Mouse (Mus musculus): ENCODE measurements around the gene Nme7. TPM values are rescaled to one million over a fixed set of nuclear protein-coding genes. Genes with fewer than 3 reads are reported as not detected.

Gene Nme7
- polyA plus RNA-seq, 1 experiment from 2014 or later, result 44.1 TPM

DNA sequence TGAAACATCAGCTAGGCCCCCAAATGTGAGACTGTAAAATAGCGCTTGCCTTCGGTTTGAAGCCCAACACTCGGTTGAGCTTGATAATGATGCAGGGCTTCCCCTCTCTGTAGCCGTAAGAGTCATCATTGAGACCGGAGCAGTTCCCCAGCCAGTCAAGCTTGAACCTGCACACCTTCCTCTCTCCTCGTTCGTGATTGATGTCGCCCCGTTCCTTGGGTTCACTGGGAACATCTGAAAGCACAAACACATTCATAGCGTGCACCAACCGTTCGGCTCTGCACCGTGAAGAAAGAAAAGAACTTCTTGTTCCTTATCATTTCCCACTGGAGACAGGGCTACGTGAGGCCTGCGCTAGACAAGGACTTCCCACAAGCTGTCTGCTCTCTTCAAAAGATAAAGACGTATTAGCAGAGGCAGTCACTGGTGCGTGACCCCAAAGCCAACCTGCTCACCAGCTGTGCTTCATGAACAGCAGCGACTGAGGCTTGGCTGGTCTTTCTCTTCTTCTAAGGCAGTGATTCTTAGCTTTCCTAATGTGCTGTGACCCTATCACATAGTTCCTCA is 137.6 kb downstream of the Nme7 start:
- H3K27ac ChIP-seq, result no peak overlapping the region
- no peak overlapping the region for H3K9ac ChIP-seq
- no peak overlapping the region for H3K4me2 ChIP-seq
- H3K4me3 ChIP-seq, result no peak overlapping the region
- no peak for ATAC-seq (ENCODE audit: borderline replicate concordance, extremely low read depth, low FRiP score, low TSS enrichment)
- H3K36me3 ChIP-seq, result peaks cover 20% of the 10 kb centered on the region
- 67% methylated on average over 18 of the region's 18 CpGs for WGBS
- no peaks in the 10 kb centered on the region for H3K27me3 ChIP-seq
- H3K4me1 ChIP-seq, result no peaks in the 10 kb centered on the region
- H3K9me3 ChIP-seq, result no peaks in the 10 kb centered on the region

GRCm38 (mm10) chr1:164445620-164446162 is 141.8 kb downstream of the Nme7 start:
- H3K27ac ChIP-seq, result no peak overlapping the region
- H3K36me3 ChIP-seq, result peaks cover 8% of the 10 kb centered on the region; the same call in 1 of the 2 replicates

DNA sequence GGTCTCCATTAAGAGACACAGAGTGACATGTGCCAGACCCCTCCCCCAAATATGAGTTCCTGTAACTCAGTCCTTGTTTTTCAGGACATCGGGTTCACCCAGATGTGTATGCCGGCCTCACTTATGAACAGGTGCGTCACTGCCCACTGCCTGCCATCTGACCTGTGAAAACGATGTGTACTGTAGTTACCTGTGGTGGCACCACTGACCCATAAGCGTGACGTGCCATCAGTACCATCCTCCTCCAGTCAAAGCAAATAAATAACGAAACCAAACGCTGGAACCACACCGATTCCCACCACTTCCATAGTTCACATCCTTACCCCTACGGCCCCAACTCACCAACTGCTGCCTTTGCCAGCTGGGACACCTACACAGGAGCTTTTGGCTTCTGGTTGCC is 142.6 kb downstream of the Nme7 start:
- no peak overlapping the region for H3K4me3 ChIP-seq
- no peak overlapping the region for H3K4me2 ChIP-seq
- no peaks in the 10 kb centered on the region for H3K4me1 ChIP-seq
- ATAC-seq (ENCODE audit: borderline replicate concordance, extremely low read depth, low FRiP score, low TSS enrichment), result no peak
- no peaks in the 10 kb centered on the region for H3K9me3 ChIP-seq
- H3K27me3 ChIP-seq, result no peaks in the 10 kb centered on the region
- H3K36me3 ChIP-seq, result peaks cover 6% of the 10 kb centered on the region; the same call in 1 of the 2 replicates
- no peak overlapping the region for H3K9ac ChIP-seq
- no peak overlapping the region for H3K27ac ChIP-seq
- 86% methylated on average over 10 of the region's 10 CpGs for whole genome bisulfite sequencing

More at GRCm38 (mm10) chr1:164445620-164446162, 141.8 kb downstream of the Nme7 start:
- Histone ChIP-seq H3K4me1 (no peaks in the 10 kb centered on the region), H3K27me3 (no peaks in the 10 kb centered on the region), H3K9me3 (no peaks in the 10 kb centered on the region), H3K4me3 (no peak overlapping the region), H3K4me2 (no peak overlapping the region), H3K9ac (no peak overlapping the region)
- 76% methylated on average over 5 of the region's 5 CpGs for WGBS
- ATAC-seq (ENCODE audit: borderline replicate concordance, extremely low read depth, low FRiP score, low TSS enrichment), result no peak

DNA sequence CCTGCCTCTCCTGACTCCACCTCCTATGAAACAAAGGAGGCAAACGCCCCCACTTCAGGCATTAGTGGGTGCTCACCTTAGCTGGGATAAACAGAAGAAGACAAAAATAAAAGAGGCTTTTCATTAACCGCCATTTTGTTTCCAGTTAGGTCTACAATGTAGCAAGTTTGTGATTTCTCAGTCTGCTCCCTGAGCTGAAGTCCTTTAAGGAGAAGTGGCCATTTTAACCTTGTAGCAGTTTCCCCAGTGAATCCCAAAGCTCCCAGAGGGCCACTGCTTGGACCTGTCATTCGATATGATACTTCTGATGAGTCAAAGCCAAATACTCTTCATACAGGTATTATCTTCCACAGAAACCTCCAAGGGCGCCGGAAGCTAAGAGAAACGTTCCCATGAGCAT is 143.6 kb downstream of the Nme7 start:
- Histone ChIP-seq H3K36me3 (peaks cover 3% of the 10 kb centered on the region; the same call in 1 of the 2 replicates), H3K27ac (no peak overlapping the region), H3K9me3 (no peaks in the 10 kb centered on the region), H3K9ac (no peak overlapping the region), H3K27me3 (no peaks in the 10 kb centered on the region), H3K4me1 (no peaks in the 10 kb centered on the region), H3K4me2 (no peak overlapping the region), H3K4me3 (no peak overlapping the region)
- no peak for ATAC-seq (ENCODE audit: borderline replicate concordance, extremely low read depth, low FRiP score, low TSS enrichment)
- WGBS, result 82% methylated on average over 6 of the region's 6 CpGs

DNA sequence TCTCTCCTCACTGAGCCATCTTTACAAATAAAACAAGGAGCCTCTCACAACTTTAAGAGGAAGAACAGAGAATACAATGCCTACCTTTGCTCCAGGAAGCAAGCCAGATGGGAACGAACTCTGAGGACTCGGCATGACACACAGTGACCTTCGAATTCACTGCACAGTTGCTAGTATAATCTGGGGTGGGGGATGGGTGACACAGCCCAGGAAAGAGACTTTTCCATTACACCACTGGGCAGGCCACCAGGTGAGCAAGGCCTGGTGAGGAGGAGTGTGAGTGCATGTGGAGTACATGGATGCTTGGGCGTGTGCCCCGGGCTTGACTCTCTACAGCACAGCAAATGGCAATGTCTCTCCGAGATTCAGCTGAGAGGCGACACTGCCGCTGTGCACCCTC is 145.7 kb downstream of the Nme7 start:
- Histone ChIP-seq H3K4me3 (no peak overlapping the region), H3K4me1 (no peaks in the 10 kb centered on the region; the same call in 1 of the 2 replicates), H3K36me3 (no peaks in the 10 kb centered on the region; the same call in 1 of the 2 replicates), H3K9me3 (no peaks in the 10 kb centered on the region), H3K9ac (no peak overlapping the region), H3K27me3 (peaks cover 2% of the 10 kb centered on the region; the same call in 1 of the 2 replicates), H3K27ac (no peak overlapping the region), H3K4me2 (no peak overlapping the region)
- whole genome bisulfite sequencing, result 84% methylated on average over 8 of the region's 8 CpGs
- no peak for ATAC-seq (ENCODE audit: borderline replicate concordance, extremely low read depth, low FRiP score, low TSS enrichment)

DNA sequence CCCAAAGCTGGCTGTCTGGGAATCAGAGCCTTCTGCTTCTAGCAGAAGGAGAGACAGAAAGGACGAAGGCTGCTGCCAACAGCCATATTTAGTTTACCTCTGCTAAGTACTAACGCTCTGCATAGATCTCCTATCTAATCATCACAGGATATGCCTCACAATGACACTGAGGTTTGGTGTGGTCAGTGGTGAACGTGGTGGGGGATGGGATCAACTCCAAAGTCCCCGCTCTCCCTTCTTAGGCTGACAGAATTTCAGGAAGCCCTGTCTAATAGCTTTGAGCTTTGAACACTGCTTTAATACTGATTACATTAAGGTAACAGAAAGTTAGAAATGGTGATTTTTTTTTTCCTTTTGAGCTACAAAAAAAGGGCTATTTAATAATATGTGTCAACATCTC is 146.3 kb downstream of the Nme7 start:
- Histone ChIP-seq H3K4me2 (no peak overlapping the region), H3K4me3 (no peak overlapping the region), H3K36me3 (no peaks in the 10 kb centered on the region; the same call in 1 of the 2 replicates), H3K9ac (no peak overlapping the region), H3K27ac (no peak overlapping the region), H3K9me3 (no peaks in the 10 kb centered on the region), H3K27me3 (peaks cover 8% of the 10 kb centered on the region; the same call in 1 of the 2 replicates), H3K4me1 (no peaks in the 10 kb centered on the region; the same call in 1 of the 2 replicates)
- 63% methylated on average over 4 of the region's 4 CpGs for WGBS
- ATAC-seq (ENCODE audit: borderline replicate concordance, extremely low read depth, low FRiP score, low TSS enrichment), result no peak

DNA sequence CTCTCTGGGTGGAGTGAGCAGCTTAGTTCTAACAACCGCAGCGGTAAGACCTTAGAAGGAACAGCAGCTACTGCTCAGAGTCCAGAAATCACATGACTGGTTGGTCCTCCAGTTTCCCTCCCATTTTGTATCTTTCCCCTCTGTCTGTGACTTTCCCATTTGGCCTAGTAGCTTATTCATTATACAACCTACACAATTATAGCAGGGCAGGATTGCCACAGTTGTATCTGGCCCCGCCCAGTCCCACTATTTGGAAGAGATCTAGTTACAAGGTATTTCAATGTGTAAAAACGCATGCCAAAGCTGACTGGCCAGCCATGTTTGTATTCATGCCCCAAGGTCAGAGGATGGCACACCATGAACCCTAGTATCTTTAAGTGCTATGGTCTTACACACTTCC is 146.7 kb downstream of the Nme7 start:
- WGBS, result 77% methylated on average over 4 of the region's 4 CpGs
- Histone ChIP-seq H3K9me3 (no peaks in the 10 kb centered on the region), H3K9ac (no peak overlapping the region), H3K4me3 (no peak overlapping the region), H3K4me1 (no peaks in the 10 kb centered on the region; the same call in 1 of the 2 replicates), H3K36me3 (no peaks in the 10 kb centered on the region; the same call in 1 of the 2 replicates), H3K4me2 (no peak overlapping the region), H3K27me3 (peaks cover 9% of the 10 kb centered on the region), H3K27ac (no peak overlapping the region)
- no peak for ATAC-seq (ENCODE audit: borderline replicate concordance, extremely low read depth, low FRiP score, low TSS enrichment)

DNA sequence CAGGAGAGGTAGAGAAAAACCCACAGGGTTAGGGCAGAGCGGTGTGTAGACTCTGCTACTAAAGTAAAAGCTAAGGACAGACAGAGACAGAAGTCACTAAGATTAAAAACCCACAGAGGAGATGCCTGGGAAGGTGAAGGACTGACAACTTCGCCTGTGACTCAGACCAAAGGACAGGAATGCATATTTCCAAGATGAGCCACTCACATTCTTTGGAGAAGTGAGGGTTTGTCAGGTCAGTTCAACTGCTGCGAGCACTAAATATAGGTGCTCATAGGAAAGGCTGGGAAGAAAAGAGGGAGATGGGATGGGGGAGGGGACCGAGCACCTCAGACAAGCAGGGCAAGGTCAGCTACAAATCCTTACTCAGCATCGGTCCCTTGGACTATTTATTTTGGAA is 147.4 kb downstream of the Nme7 start:
- 69% methylated on average over 5 of the region's 5 CpGs for WGBS
- Histone ChIP-seq H3K4me3 (no peak overlapping the region), H3K9me3 (no peaks in the 10 kb centered on the region), H3K4me1 (no peaks in the 10 kb centered on the region; the same call in 1 of the 2 replicates), H3K9ac (no peak overlapping the region), H3K4me2 (no peak overlapping the region), H3K36me3 (no peaks in the 10 kb centered on the region; the same call in 1 of the 2 replicates), H3K27ac (no peak overlapping the region), H3K27me3 (peaks cover 16% of the 10 kb centered on the region)
- no peak for ATAC-seq (ENCODE audit: borderline replicate concordance, extremely low read depth, low FRiP score, low TSS enrichment)

- no peak overlapping the region for H3K4me2 ChIP-seq
- WGBS, result 73% methylated on average over 6 of the region's 6 CpGs
- no peak overlapping the region for H3K9ac ChIP-seq
- H3K4me1 ChIP-seq, result no peaks in the 10 kb centered on the region; the same call in 1 of the 2 replicates
- H3K4me3 ChIP-seq, result no peak overlapping the region
- no peaks in the 10 kb centered on the region for H3K9me3 ChIP-seq
- no peaks in the 10 kb centered on the region; the same call in 1 of the 2 replicates for H3K36me3 ChIP-seq
- ATAC-seq (ENCODE audit: borderline replicate concordance, extremely low read depth, low FRiP score, low TSS enrichment), result no peak
- no peak overlapping the region for H3K27ac ChIP-seq
- peaks cover 27% of the 10 kb centered on the region for H3K27me3 ChIP-seq
Measured at GRCm38 (mm10) chr1:164452580-164452979, 148.7 kb downstream of the Nme7 start.

GRCm38 (mm10) chr1:164453146-164453545 is 149.2 kb downstream of the Nme7 start:
- ATAC-seq (ENCODE audit: borderline replicate concordance, extremely low read depth, low FRiP score, low TSS enrichment), result no peak
- Histone ChIP-seq H3K27ac (no peak overlapping the region), H3K4me1 (no peaks in the 10 kb centered on the region; the same call in 1 of the 2 replicates), H3K4me2 (no peak overlapping the region), H3K4me3 (no peak overlapping the region), H3K27me3 (peaks cover 33% of the 10 kb centered on the region), H3K36me3 (no peaks in the 10 kb centered on the region; the same call in 1 of the 2 replicates), H3K9ac (no peak overlapping the region), H3K9me3 (no peaks in the 10 kb centered on the region)
- WGBS, result 86% methylated on average over 8 of the region's 8 CpGs

GRCm38 (mm10) chr1:164453739-164454138 is 149.8 kb downstream of the Nme7 start:
- no peak overlapping the region for H3K4me3 ChIP-seq
- ATAC-seq (ENCODE audit: borderline replicate concordance, extremely low read depth, low FRiP score, low TSS enrichment), result no peak
- H3K27ac ChIP-seq, result no peak overlapping the region
- H3K9ac ChIP-seq, result no peak overlapping the region
- WGBS, result 78% methylated on average over 5 of the region's 5 CpGs
- no peaks in the 10 kb centered on the region for H3K9me3 ChIP-seq
- peaks cover 5% of the 10 kb centered on the region for H3K4me1 ChIP-seq
- no peaks in the 10 kb centered on the region; the same call in 1 of the 2 replicates for H3K36me3 ChIP-seq
- peaks cover 39% of the 10 kb centered on the region for H3K27me3 ChIP-seq
- no peak overlapping the region for H3K4me2 ChIP-seq

DNA sequence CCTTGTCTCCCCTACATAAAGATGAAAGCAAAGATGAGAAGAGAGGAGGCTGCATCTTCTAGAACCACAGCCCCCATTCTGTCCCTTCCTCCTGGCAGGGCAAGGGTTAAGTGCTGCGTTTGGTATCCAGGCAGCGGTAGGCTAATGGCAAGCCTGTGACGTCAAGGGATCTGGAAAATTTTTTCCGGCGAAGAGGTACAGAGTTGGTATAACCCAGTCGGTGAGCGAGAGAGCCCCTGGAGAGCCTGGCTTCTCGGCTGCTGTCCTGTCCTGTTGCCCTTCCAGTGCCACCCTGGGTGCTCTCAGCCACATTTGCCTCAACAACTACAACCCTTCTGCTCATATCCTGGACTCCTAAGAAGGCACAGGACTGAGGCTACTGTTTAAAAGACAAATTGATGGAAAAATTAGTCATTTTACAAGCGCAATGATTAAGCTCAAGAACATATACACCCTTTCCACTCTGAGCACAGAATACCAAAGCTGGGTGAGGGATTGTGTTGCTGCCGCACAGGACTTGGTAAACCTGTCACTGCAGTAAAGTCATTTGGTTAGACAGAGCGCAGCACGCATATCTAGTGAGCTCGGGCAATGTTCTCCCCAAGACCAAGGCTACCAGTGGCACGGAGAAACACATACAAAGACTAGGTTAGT is 151.0 kb downstream of the Nme7 start:
- 27% methylated on average over 14 of the region's 14 CpGs for WGBS
- Histone ChIP-seq H3K27me3 (peaks cover 50% of the 10 kb centered on the region), H3K4me1 (peaks cover 6% of the 10 kb centered on the region), H3K36me3 (no peaks in the 10 kb centered on the region; the same call in 1 of the 2 replicates), H3K27ac (peak overlapping the region; percentile 13; the same call in 1 of the 2 replicates), H3K9me3 (no peaks in the 10 kb centered on the region), H3K4me3 (peak overlapping the region; percentile 20), H3K9ac (no peak overlapping the region), H3K4me2 (peak overlapping the region; percentile 38)
- no peak for ATAC-seq (ENCODE audit: borderline replicate concordance, extremely low read depth, low FRiP score, low TSS enrichment)

All from lung, embryonic 15.5 days (tissue).